Mouse (Mus musculus) stomach, embryonic 14.5 days (tissue): Measurements from ENCODE around the gene Nr5a2. TPM values are rescaled to one million over a fixed set of nuclear protein-coding genes. Genes with fewer than 3 reads are reported as not detected.
A peak's percentile ranks its signal among the peaks of the same experiment; 100 is the strongest.

Source experiments
- ATAC-seq: fragments of 200-750 bp; cut with Nextera tagmentation; 2 replicates; pipeline ENCODE4 v1.8.0; 2017; ENCODE audit warnings: low read depth, moderate TSS enrichment; ENCODE audit not compliant: insufficient number of reproducible peaks, insufficient read depth, low FRiP score
- H3K27ac ChIP-seq: fragments of 300-500 bp; sonication (generic); 2 replicates; pipeline ENCODE4 v1.5.1; 2014; ENCODE audit warnings: mild to moderate bottlenecking, low read length, moderate library complexity, mixed read lengths
- H3K27me3 ChIP-seq: fragments of 300-500 bp; sonication (generic); 2 replicates; pipeline ENCODE4 v1.6.1; 2014; ENCODE audit warnings: low read length, control low read depth, mixed read lengths; ENCODE audit not compliant: control insufficient read depth, insufficient read depth
- H3K36me3 ChIP-seq: fragments of 300-500 bp; sonication (generic); 2 replicates; pipeline ENCODE4 v1.6.1; 2014; ENCODE audit warnings: mild to moderate bottlenecking, control low read depth, low read length, moderate library complexity, mixed read lengths; ENCODE audit not compliant: control insufficient read depth, insufficient read depth
- H3K4me1 ChIP-seq: fragments of 300-500 bp; sonication (generic); 2 replicates; pipeline ENCODE4 v1.6.1; 2014; ENCODE audit warnings: low read length, control low read depth, mixed read lengths; ENCODE audit not compliant: control insufficient read depth, insufficient read depth
- H3K4me2 ChIP-seq: fragments of 300-500 bp; sonication (generic); replicated peaks from 2 replicates; pipeline ENCODE4 v1.6.1; 2014; ENCODE audit warnings: low read depth, low read length, control low read depth
- H3K4me3 ChIP-seq: fragments of 300-500 bp; sonication (generic); 2 replicates; pipeline ENCODE4 v1.5.1; 2014; ENCODE audit warnings: low read depth, low read length, control low read depth
- H3K9ac ChIP-seq: fragments of 300-500 bp; sonication (generic); replicated peaks from 2 replicates; pipeline ENCODE4 v1.6.1; 2014; ENCODE audit warnings: low read depth, mild to moderate bottlenecking, control low read depth, low read length, moderate library complexity, mixed read lengths
- H3K9me3 ChIP-seq: fragments of 300-500 bp; sonication (generic); 2 replicates; pipeline ENCODE4 v1.6.1; 2016; ENCODE audit warnings: low read depth, low read length, control low read depth; ENCODE audit not compliant: control insufficient read depth
- WGBS: fragments of 180-500 bp; shearing (Covaris S2); extraction: QIAGEN DNeasy Blood & Tissue Kit; methylation state at CpG from one replicate; pipeline ENCODE4 v1.1.7; 2014; 5-methylcytosine and 5-hydroxymethylcytosine counted together
- polyA plus RNA-seq: library from polyadenylated mRNA; unstranded; fragments of >200 nt; fragmentation: Nextera tagmentation; extraction: Ambion mirVana; gene quantifications from 2 replicates; pipeline ENCODE4 v1.2.1, GENCODE M21; 2014

The Nr5a2 gene
- polyA plus RNA-seq, 1 experiment from 2014 or later: 1.4 TPM

DNA sequence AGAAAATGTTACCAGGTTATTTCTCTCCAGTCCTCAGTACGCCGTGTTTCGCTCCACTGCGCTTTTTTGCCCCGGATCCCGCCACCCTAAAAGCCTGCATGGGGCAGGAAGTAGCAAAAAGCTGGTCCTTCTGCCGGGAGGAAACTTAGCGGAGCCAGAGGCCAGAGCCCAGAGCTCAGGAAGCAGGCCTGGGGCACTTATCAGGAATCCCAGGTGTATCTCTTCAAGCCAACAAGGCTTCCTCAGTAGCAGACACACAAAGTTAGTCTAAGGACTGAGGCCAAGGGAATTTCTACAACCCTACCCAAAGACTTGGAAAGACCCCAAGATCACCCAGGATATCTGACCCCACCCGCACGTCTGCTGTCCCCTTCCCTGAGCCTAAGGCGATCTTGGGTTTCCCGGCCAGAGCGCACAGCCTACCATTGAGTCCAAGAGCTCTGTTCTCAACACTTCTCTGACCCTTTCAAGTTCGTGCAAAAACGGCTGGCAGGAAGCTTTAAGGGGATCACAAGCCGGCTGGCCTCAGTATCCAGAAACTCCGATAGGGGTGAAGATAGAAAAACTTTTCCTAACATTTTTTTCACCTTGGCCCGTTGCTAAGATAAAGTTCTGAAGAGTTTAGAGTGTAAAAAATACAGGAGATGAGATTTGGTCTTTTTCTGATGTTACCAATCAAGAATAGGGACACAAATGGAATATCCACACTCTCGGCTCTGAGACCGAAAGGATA, 12.7 kb downstream of the Nr5a2 start:
- H3K9me3 ChIP-seq: no peaks in the 10 kb centered on the region
- 6% methylated on average over 20 of the region's 20 CpGs for WGBS
- H3K4me1 ChIP-seq: peaks cover 7% of the 10 kb centered on the region; the same call in 1 of the 2 replicates
- peak overlapping the region; percentile 87 for H3K4me2 ChIP-seq
- peaks cover 42% of the 10 kb centered on the region for H3K27me3 ChIP-seq
- H3K27ac ChIP-seq: no peak overlapping the region
- H3K9ac ChIP-seq: peak overlapping the region; percentile 4; the same call in 1 of the 2 replicates
- no peaks in the 10 kb centered on the region for H3K36me3 ChIP-seq
- peak overlapping the region; percentile 39 for H3K4me3 ChIP-seq
- ATAC-seq: no peak

DNA sequence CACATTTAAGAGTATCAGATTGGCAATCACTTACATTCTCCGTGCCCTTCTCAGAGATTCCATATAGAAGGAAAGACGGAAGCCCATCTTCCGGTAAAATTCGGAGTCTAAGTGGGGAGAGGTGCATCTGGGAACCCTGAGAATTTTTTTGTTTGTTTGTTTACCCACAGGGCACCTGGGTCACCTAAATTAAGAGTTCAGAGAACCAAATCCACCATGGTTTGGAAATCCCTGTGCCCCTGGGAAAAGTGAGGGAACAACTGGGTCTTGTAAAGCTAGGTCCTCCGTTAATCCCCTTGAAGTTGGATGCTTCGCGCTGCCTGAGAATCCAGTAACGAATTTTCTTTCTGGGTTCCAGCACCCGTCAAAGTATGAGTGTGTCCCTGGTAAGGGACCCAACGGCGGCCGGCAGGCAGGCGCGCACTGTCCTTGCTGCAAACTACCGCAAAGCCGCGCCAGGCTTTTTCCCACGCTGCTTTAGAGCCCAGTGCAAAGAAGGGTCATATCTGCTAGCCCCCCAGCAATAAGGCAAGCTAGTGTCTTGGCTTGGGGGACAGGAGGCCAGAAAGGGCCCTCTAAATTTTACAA, 13.3 kb downstream of the Nr5a2 start:
- H3K27ac ChIP-seq: no peak overlapping the region
- WGBS: 1% methylated on average over 18 of the region's 18 CpGs
- H3K9ac ChIP-seq: no peak overlapping the region; the same call in 1 of the 2 replicates
- H3K4me3 ChIP-seq: peak overlapping the region; percentile 39; the same call in 1 of the 2 replicates
- no peaks in the 10 kb centered on the region for H3K36me3 ChIP-seq
- no peak for ATAC-seq
- peaks cover 37% of the 10 kb centered on the region for H3K27me3 ChIP-seq
- 0 out of 2 replicates have a peak, but pooled peaks cover 4% of the 10 kb centered on the region for H3K4me1 ChIP-seq
- H3K9me3 ChIP-seq: no peaks in the 10 kb centered on the region
- peak overlapping the region; percentile 87 for H3K4me2 ChIP-seq

DNA sequence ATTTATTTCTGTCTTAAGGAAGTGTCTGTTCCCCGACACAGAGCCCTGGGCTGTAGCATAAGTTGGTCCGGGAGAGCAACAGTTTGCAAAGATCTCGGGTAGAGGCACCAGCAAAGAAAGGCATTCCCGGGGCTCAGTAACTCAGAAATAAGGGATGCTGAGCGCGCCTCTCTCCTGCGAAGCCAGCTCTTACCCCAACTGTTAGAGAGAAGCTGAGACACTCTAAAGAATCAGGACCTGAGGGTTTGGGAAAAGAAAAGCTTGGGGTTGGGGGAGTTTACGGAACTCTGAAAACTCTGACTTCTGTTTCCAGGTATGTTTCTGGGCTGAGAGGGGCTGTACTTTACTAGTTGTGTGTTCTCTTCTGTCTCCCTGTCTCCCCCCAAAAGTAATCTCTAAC, 13.8 kb downstream of the Nr5a2 start:
- peak overlapping the region; percentile 87; the same call in 1 of the 2 replicates for H3K4me2 ChIP-seq
- H3K36me3 ChIP-seq: no peaks in the 10 kb centered on the region
- no peak overlapping the region for H3K27ac ChIP-seq
- 0 out of 2 replicates have a peak, but pooled peaks cover 4% of the 10 kb centered on the region for H3K4me1 ChIP-seq
- ATAC-seq: no peak
- H3K9me3 ChIP-seq: no peaks in the 10 kb centered on the region
- peaks cover 35% of the 10 kb centered on the region for H3K27me3 ChIP-seq
- 4% methylated on average over 8 of the region's 8 CpGs for WGBS
- peak overlapping the region; percentile 39; the same call in 1 of the 2 replicates for H3K4me3 ChIP-seq
- H3K9ac ChIP-seq: no peak overlapping the region

DNA sequence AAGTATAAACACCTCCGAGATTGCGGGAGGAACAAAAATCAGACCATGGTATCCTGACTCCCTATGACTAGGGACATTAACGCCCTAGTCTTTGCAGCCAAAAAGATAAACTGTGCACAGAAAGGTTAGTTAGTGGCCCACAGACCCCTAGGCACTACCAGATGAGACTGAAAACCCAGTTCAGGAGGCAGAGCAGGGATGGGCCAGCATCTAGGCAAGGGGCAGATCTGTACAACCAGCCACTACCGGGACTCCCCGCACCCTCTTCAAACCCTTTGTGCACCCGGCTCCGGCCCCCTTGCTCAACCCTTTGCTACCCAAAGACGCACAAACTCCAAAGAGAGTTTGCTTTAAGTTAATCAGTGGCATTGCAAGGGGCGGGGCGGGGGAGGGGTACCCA, 14.4 kb downstream of the Nr5a2 start:
- no peaks in the 10 kb centered on the region for H3K36me3 ChIP-seq
- H3K4me3 ChIP-seq: 0 out of 2 replicates have a peak overlapping the region, but pooled peaks have one; percentile 3
- H3K9ac ChIP-seq: no peak overlapping the region
- H3K27ac ChIP-seq: no peak overlapping the region
- H3K9me3 ChIP-seq: no peaks in the 10 kb centered on the region
- 0 out of 2 replicates have a peak, but pooled peaks cover 4% of the 10 kb centered on the region for H3K4me1 ChIP-seq
- H3K4me2 ChIP-seq: peak overlapping the region; percentile 22; the same call in 1 of the 2 replicates
- 3% methylated on average over 10 of the region's 10 CpGs for WGBS
- peaks cover 30% of the 10 kb centered on the region for H3K27me3 ChIP-seq
- ATAC-seq: no peak

DNA sequence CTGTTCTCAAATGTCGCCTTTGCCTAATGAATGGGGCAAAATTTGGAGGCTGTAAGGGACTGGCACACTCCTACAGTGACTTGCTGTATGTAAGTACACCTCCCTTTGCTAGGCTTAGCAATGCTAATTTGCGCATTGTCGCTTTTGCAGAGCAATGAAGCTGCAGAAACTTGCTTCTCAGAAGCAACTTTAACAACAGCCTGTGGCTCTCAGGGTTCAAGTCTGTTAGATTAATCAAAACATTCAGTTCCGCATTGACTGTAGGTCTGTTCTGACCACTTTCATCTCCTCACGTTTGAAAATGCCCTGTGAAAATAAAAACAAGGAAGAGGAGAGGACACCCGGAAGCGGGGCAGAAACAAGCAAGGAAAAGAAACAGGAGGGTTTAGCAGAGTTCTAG, 14.8 kb downstream of the Nr5a2 start:
- peak overlapping the region; percentile 22; the same call in 1 of the 2 replicates for H3K4me2 ChIP-seq
- no peak overlapping the region for H3K9ac ChIP-seq
- no peak overlapping the region for H3K27ac ChIP-seq
- 8% methylated on average over 7 of the region's 7 CpGs for WGBS
- no peaks in the 10 kb centered on the region for H3K36me3 ChIP-seq
- H3K4me1 ChIP-seq: 0 out of 2 replicates have a peak, but pooled peaks cover 4% of the 10 kb centered on the region
- ATAC-seq: no peak
- no peaks in the 10 kb centered on the region for H3K9me3 ChIP-seq
- peaks cover 26% of the 10 kb centered on the region for H3K27me3 ChIP-seq
- 0 out of 2 replicates have a peak overlapping the region, but pooled peaks have one; percentile 3 for H3K4me3 ChIP-seq

DNA sequence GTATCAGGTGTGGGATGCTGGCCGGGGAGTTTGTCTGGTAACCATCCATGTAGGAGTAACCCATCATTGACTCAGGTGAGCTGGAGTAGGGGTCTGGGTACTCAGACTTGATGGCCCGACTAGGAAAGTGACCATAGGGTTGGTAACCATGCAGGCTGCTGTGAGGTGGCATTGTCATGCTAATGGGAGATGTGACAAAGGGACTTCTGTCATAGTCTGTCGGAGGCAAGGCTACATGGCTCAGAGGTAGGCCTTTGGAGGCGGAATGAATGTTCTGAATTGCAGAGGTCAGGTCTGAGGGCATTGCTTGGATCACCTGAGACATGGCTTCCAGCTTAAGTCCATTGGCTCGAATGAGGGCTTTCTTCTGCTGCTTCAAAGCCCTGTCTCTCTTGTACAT, 19.6 kb downstream of the Nr5a2 start:
- Histone ChIP-seq H3K9me3 (no peaks in the 10 kb centered on the region), H3K4me2 (no peak overlapping the region), H3K9ac (no peak overlapping the region), H3K36me3 (no peaks in the 10 kb centered on the region), H3K4me3 (no peak overlapping the region), H3K27me3 (peaks cover 6% of the 10 kb centered on the region; the same call in 1 of the 2 replicates), H3K4me1 (no peaks in the 10 kb centered on the region), H3K27ac (no peak overlapping the region)
- 84% methylated on average over 5 of the region's 5 CpGs for WGBS
- no peak for ATAC-seq

DNA sequence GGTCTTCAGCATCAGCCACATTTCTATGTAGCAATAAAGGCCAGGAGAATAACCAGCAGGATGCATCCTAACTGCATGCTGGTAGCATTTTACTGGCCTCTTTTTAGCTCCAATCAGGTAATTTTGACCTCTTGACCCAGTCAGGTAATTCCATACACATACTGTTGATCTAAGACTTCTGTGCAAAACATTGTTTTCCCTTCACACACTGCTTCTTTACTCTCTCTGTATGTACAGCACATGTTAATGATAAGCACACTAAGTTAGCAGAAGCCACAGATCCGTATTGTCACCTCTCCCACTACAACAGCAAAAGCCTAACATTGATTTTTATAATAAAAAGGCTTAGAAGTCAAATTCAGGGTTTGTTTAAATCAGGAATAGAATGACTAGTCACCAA, 21.0 kb downstream of the Nr5a2 start:
- Histone ChIP-seq H3K9me3 (no peaks in the 10 kb centered on the region), H3K27me3 (peaks cover 3% of the 10 kb centered on the region; the same call in 1 of the 2 replicates), H3K4me2 (no peak overlapping the region), H3K4me3 (no peak overlapping the region), H3K9ac (no peak overlapping the region), H3K4me1 (no peaks in the 10 kb centered on the region), H3K27ac (no peak overlapping the region), H3K36me3 (no peaks in the 10 kb centered on the region)
- 61% methylated on average over 1 of the region's 1 CpGs for WGBS
- ATAC-seq: no peak

DNA sequence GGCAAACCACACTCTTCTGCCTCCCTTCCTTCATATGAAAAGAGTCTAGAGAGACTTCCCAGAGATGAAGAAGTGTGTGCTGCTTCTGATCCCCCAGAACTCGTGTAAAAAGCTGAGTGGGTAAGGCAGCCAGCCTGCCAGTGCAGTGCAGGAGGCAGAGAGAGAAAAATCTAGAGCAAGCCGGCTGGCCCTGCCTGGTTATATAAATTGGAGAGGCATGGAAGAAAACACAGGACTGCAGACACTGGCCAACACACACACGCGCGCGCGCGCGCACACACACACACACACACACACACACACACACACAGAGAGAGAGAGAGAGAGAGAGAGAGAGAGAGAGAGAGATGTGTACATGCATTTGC, 24.3 kb downstream of the Nr5a2 start:
- H3K27ac ChIP-seq: no peak overlapping the region
- no peaks in the 10 kb centered on the region for H3K27me3 ChIP-seq
- H3K4me2 ChIP-seq: no peak overlapping the region
- no peak overlapping the region for H3K4me3 ChIP-seq
- no peak overlapping the region for H3K9ac ChIP-seq
- H3K4me1 ChIP-seq: no peaks in the 10 kb centered on the region
- H3K36me3 ChIP-seq: no peaks in the 10 kb centered on the region
- no peak for ATAC-seq
- WGBS: 87% methylated on average over 9 of the region's 9 CpGs
- H3K9me3 ChIP-seq: no peaks in the 10 kb centered on the region
